In genomic region chr6:115056699-115057098, GRCm38 (mm10) we compare ENCODE assay signal across 25 mouse cellular contexts. TPM values are rescaled to one million over a fixed set of nuclear protein-coding genes. Genes with fewer than 3 reads are reported as not detected.
DNase-seq lines count a peak whose midpoint lies in the region; ATAC-seq lines count a peak whose summit lies in the region.
"Had no signal": no experiment of that assay in that cellular context is flagged by ENCODE, and none has a peak within 500 bp of the region (broad histone marks: within the 10 kb centered on the region; RNA-seq: fewer than 3 reads in every experiment).

No protein-coding gene starts in this region.

- no peaks in the 10 kb centered on the region for H3K27me3 ChIP-seq in kidney, embryonic 14.5 days (ENCODE audit: control insufficient read depth, insufficient read depth, low read length)
- no peaks in the 10 kb centered on the region for H3K27me3 ChIP-seq in limb, embryonic 11.5 days (ENCODE audit: control insufficient read depth, insufficient read depth, low read length)
- H3K27me3 ChIP-seq in forebrain, embryonic 13.5 days: no peaks in the 10 kb centered on the region
- H3K27me3 ChIP-seq in intestine, embryonic 16.5 days (replicated peaks; ENCODE audit: control insufficient read depth, insufficient read depth, low read length): no peaks in the 10 kb centered on the region
- H3K27me3 ChIP-seq: limb, embryonic 15.5 days; liver, embryonic 15.5 days; lung, embryonic 15.5 days had no signal

- H3K4me2 ChIP-seq in kidney, embryonic 14.5 days (replicated peaks; ENCODE audit: low read depth, low read length): no peak overlapping the region
- no peak overlapping the region for H3K4me2 ChIP-seq in limb, embryonic 11.5 days (ENCODE audit: low read depth, severe bottlenecking)
- no peak overlapping the region for H3K4me2 ChIP-seq in forebrain, embryonic 13.5 days
- H3K4me2 ChIP-seq in intestine, embryonic 16.5 days (ENCODE audit: low read depth, low read length): no peak overlapping the region
- H3K4me2 ChIP-seq: heart, embryonic 13.5 days; limb, embryonic 15.5 days; liver, embryonic 15.5 days; lung, embryonic 15.5 days had no signal

- no peak overlapping the region for H3K27ac ChIP-seq in kidney, embryonic 14.5 days (ENCODE audit: low read depth, low read length)
- H3K27ac ChIP-seq in limb, embryonic 11.5 days (replicated peaks; ENCODE audit: low read depth, low read length): no peak overlapping the region
- no peak overlapping the region for H3K27ac ChIP-seq in forebrain, embryonic 13.5 days
- no peak overlapping the region for H3K27ac ChIP-seq in intestine, embryonic 16.5 days (ENCODE audit: low read length)
- H3K27ac ChIP-seq: heart, adult 2 months; heart, embryonic 13.5 days; kidney, postnatal 0 days; limb, embryonic 15.5 days; liver, embryonic 15.5 days; lung, embryonic 15.5 days; midbrain, embryonic 10.5 days had no signal

- no peaks in the 10 kb centered on the region for H3K36me3 ChIP-seq in kidney, embryonic 14.5 days (ENCODE audit: control insufficient read depth, insufficient read depth, low read length)
- no peaks in the 10 kb centered on the region for H3K36me3 ChIP-seq in limb, embryonic 11.5 days (ENCODE audit: control insufficient read depth, insufficient read depth, low read length)
- no peaks in the 10 kb centered on the region for H3K36me3 ChIP-seq in forebrain, embryonic 13.5 days (ENCODE audit: poor library complexity, severe bottlenecking)
- no peaks in the 10 kb centered on the region for H3K36me3 ChIP-seq in intestine, embryonic 16.5 days (ENCODE audit: control insufficient read depth, insufficient read depth, low read length)
- H3K36me3 ChIP-seq: heart, embryonic 13.5 days; limb, embryonic 15.5 days; liver, embryonic 15.5 days; lung, embryonic 15.5 days; midbrain, embryonic 10.5 days had no signal

- no peak for DNase-seq in kidney, postnatal 14 days
- DNase-seq in embryo, embryonic 10 days (ENCODE audit: low spot score): peak; percentile 45
- peak; percentile 14 for DNase-seq in embryo, embryonic 9.5 days (ENCODE audit: extremely low spot score)
- peak; percentile 23 for DNase-seq in limb, embryonic 11.5 days (ENCODE audit: low spot score)
- no peak for DNase-seq in kidney, adult 11 months
- DNase-seq: adrenal gland, postnatal 14 days; cerebellum, adult 8-10 months; forebrain, postnatal 0 days; gastrocnemius, postnatal 36 days; heart, adult 2 months; heart, postnatal 14 days; kidney, adult 18-20 months; lung, postnatal 36 days; right cerebral cortex, postnatal 25 days; spleen, adult 18-20 months; thymus, postnatal 14 days had no signal

- no peak overlapping the region for H3K9ac ChIP-seq in kidney, embryonic 14.5 days (ENCODE audit: low read depth, low read length)
- H3K9ac ChIP-seq in limb, embryonic 11.5 days (ENCODE audit: low read length): no peak overlapping the region
- H3K9ac ChIP-seq in forebrain, embryonic 13.5 days: no peak overlapping the region
- no peak overlapping the region for H3K9ac ChIP-seq in intestine, embryonic 16.5 days (ENCODE audit: low read depth, low read length)
- H3K9ac ChIP-seq: forebrain, postnatal 0 days; heart, embryonic 13.5 days; limb, embryonic 15.5 days; liver, embryonic 15.5 days; lung, embryonic 15.5 days had no signal

- ATAC-seq in kidney, embryonic 14.5 days (ENCODE audit: low FRiP score, low TSS enrichment): 0 out of 2 replicates have a peak, but pooled peaks have one; percentile 35
- ATAC-seq in limb, embryonic 11.5 days (ENCODE audit: insufficient number of reproducible peaks, low FRiP score, low TSS enrichment, low read depth): no peak
- ATAC-seq in forebrain, embryonic 13.5 days: no peak
- ATAC-seq in intestine, embryonic 16.5 days: no peak
- ATAC-seq: forebrain, postnatal 0 days had no signal

- no peaks in the 10 kb centered on the region for H3K4me1 ChIP-seq in kidney, embryonic 14.5 days (ENCODE audit: control insufficient read depth, insufficient read depth, low read length)
- H3K4me1 ChIP-seq in limb, embryonic 11.5 days (ENCODE audit: control insufficient read depth, insufficient read depth, low read length): 0 out of 2 replicates have a peak, but pooled peaks cover 2% of the 10 kb centered on the region
- peaks cover 3% of the 10 kb centered on the region; the same call in 1 of the 2 replicates for H3K4me1 ChIP-seq in forebrain, embryonic 13.5 days
- H3K4me1 ChIP-seq in intestine, embryonic 16.5 days (ENCODE audit: control insufficient read depth, insufficient read depth, low read length): no peaks in the 10 kb centered on the region
- H3K4me1 ChIP-seq: heart, embryonic 13.5 days; limb, embryonic 15.5 days; liver, embryonic 15.5 days; lung, embryonic 15.5 days had no signal

- H3K9me3 ChIP-seq in kidney, embryonic 14.5 days (ENCODE audit: control insufficient read depth, low read length): no peaks in the 10 kb centered on the region
- H3K9me3 ChIP-seq in limb, embryonic 11.5 days (ENCODE audit: control insufficient read depth, low read length): no peaks in the 10 kb centered on the region
- H3K9me3 ChIP-seq in forebrain, embryonic 13.5 days (replicated peaks): no peaks in the 10 kb centered on the region
- no peaks in the 10 kb centered on the region for H3K9me3 ChIP-seq in intestine, embryonic 16.5 days (ENCODE audit: control insufficient read depth, low read length)
- H3K9me3 ChIP-seq: heart, embryonic 13.5 days; limb, embryonic 15.5 days; liver, embryonic 15.5 days; lung, embryonic 15.5 days; midbrain, embryonic 10.5 days had no signal

- no peak overlapping the region for H3K4me3 ChIP-seq in kidney, embryonic 14.5 days (ENCODE audit: low read length)
- H3K4me3 ChIP-seq in limb, embryonic 11.5 days (ENCODE audit: low read depth, low read length): no peak overlapping the region
- H3K4me3 ChIP-seq in forebrain, embryonic 13.5 days: no peak overlapping the region
- no peak overlapping the region for H3K4me3 ChIP-seq in intestine, embryonic 16.5 days (ENCODE audit: low read length)
- H3K4me3 ChIP-seq: heart, adult 2 months; heart, embryonic 13.5 days; limb, embryonic 15.5 days; liver, embryonic 15.5 days; lung, embryonic 15.5 days; midbrain, embryonic 10.5 days had no signal

- 25% methylated on average over 2 of the region's 2 CpGs for WGBS in kidney, embryonic 14.5 days
- 30% methylated on average over 2 of the region's 2 CpGs for WGBS in limb, embryonic 11.5 days
- WGBS in forebrain, embryonic 13.5 days: 40% methylated on average over 2 of the region's 2 CpGs
- WGBS in intestine, embryonic 16.5 days: 33% methylated on average over 2 of the region's 2 CpGs

RNA-seq across cellular contexts. Expression of gene Tamm41, which starts 19.0 kb away (rescaled TPM):
- polyA plus RNA-seq in kidney, embryonic 14.5 days (2014; fragmentation: Nextera tagmentation; extraction: Ambion mirVana): 75.1 and 75.7 TPM in 2 replicates
- 91.1 and 94.2 TPM in 2 replicates for polyA plus RNA-seq in limb, embryonic 11.5 days (2014; fragmentation: Nextera tagmentation; extraction: Ambion mirVana)
- 70.9 and 72.4 TPM in 2 replicates for polyA plus RNA-seq in forebrain, embryonic 13.5 days (2015; fragmentation: Nextera tagmentation; extraction: Ambion mirVana)
- 58.7 and 66.8 TPM in 2 replicates for polyA plus RNA-seq in intestine, embryonic 16.5 days (2015; fragmentation: Nextera tagmentation; extraction: Ambion mirVana)

Comparison
In these comparisons a context has a peak if more than half of its experiments do, and no peak if none do; other contexts are left out.
1. DNase-seq: peak in embryo, embryonic 10 days (single experiment), embryo, embryonic 9.5 days (single experiment) and limb, embryonic 11.5 days (single experiment); none in kidney, postnatal 14 days (single experiment) and kidney, adult 11 months (single experiment).